Mouse (Mus musculus) CH12.LX (cell line): ENCODE measurements at regions not wholly inside any gene's neighbourhood (a gene's known extent, or its start where the extent isn't known, plus 50 kb on each side); places are given as distances from the start of the nearest gene placed in this dataset.

ENCODE experiments used
- DNase-seq: peaks from one replicate; pipeline ENCODE4 v3.0.0-alpha.2; 2013; ENCODE audit errors: extremely low read depth
- H3K27ac ChIP-seq: 2 replicates; pipeline ENCODE4 v1.5.1; 2012; ENCODE audit warnings: low read depth, mild to moderate bottlenecking, control low read depth, moderate library complexity; ENCODE audit not compliant: insufficient read depth
- H3K27me3 ChIP-seq: replicated peaks from 2 replicates; pipeline ENCODE3; 2012; ENCODE audit warnings: inconsistent platforms
- H3K36me3 ChIP-seq, 2 experiments: replicated peaks in 1 of 2; 2 replicates each; pipeline versions ENCODE3 to v1.6.1; 2012; ENCODE audit warnings: inconsistent platforms in 1 of 2, low read length in 1 of 2, mild to moderate bottlenecking in 1 of 2, mixed read lengths in 1 of 2, moderate library complexity in 1 of 2; ENCODE audit not compliant: control insufficient read depth in 1 of 2, insufficient read depth in 1 of 2
- H3K4me1 ChIP-seq, 2 experiments: 2 replicates each; pipeline ENCODE4 v1.6.1; 2012; ENCODE audit warnings: inconsistent platforms in 1 of 2, moderate library complexity in 1 of 2; ENCODE audit not compliant: insufficient read depth in 2 of 2, control insufficient read depth in 1 of 2
- H3K4me2 ChIP-seq: 2 replicates; pipeline ENCODE4 v1.6.1; 2012; ENCODE audit warnings: low read depth, mild to moderate bottlenecking, control low read depth; ENCODE audit not compliant: poor library complexity, insufficient read depth, severe bottlenecking
- H3K4me3 ChIP-seq, 3 experiments: fragments of 150-350 bp in 1 of 3; sonication (generic) in 1 of 3; replicated peaks in 1 of 3; 2 replicates each; pipeline versions ENCODE3 to v1.5.1; 2011 to 2012; ENCODE audit warnings: low read depth in 2 of 3, low read length in 2 of 3, mild to moderate bottlenecking in 2 of 3, moderate library complexity in 2 of 3, control low read depth in 1 of 3, improper control_type of control experiment in 1 of 3, inconsistent platforms in 1 of 3, mixed read lengths in 1 of 3; ENCODE audit not compliant: poor library complexity in 1 of 3
- H3K79me2 ChIP-seq: replicated peaks from 2 replicates; pipeline ENCODE4 v1.6.1; 2012; ENCODE audit warnings: mild to moderate bottlenecking, moderate library complexity; ENCODE audit not compliant: control insufficient read depth, poor library complexity, insufficient read depth, severe bottlenecking; ENCODE audit errors: extremely low read depth
- H3K9ac ChIP-seq: 2 replicates; pipeline ENCODE4 v1.6.1; 2012; ENCODE audit warnings: low read depth, mild to moderate bottlenecking, control low read depth, moderate library complexity; ENCODE audit not compliant: insufficient read depth
- H3K9me3 ChIP-seq: replicated peaks from 2 replicates; pipeline ENCODE3; 2012; ENCODE audit warnings: low read length, inconsistent platforms, mixed read lengths
- BHLHE40 ChIP-seq: IDR thresholded peaks from 2 replicates; pipeline ENCODE4 v1.6.1; 2011; ENCODE audit warnings: mild to moderate bottlenecking, low read depth, low read length, improper control_type of control experiment
- CHD2 ChIP-seq: IDR thresholded peaks from 2 replicates; pipeline ENCODE4 v1.6.1; 2011; ENCODE audit warnings: low read length, improper control_type of control experiment
- E2F4 ChIP-seq: IDR thresholded peaks from 2 replicates; pipeline ENCODE4 v1.6.1; 2011; ENCODE audit warnings: low read depth, low read length, improper control_type of control experiment; ENCODE audit not compliant: insufficient replicate concordance
- ELF1 ChIP-seq: IDR thresholded peaks from 2 replicates; pipeline ENCODE4 v1.6.1; 2014; ENCODE audit warnings: low read depth, mild to moderate bottlenecking, inconsistent platforms, low read length, improper control_type of control experiment
- EP300 ChIP-seq: IDR thresholded peaks from 2 replicates; pipeline ENCODE4 v1.6.1; 2011; ENCODE audit warnings: low read length, improper control_type of control experiment
- GABPA ChIP-seq: IDR thresholded peaks from 2 replicates; pipeline ENCODE4 v1.6.1; 2012; ENCODE audit warnings: low read depth, low read length, improper control_type of control experiment, inconsistent platforms; ENCODE audit not compliant: insufficient replicate concordance
- IRF4 ChIP-seq: IDR thresholded peaks from 2 replicates; pipeline ENCODE4 v1.6.1; 2014; ENCODE audit warnings: low read depth, mild to moderate bottlenecking, inconsistent platforms, low read length, improper control_type of control experiment
- MAX ChIP-seq: IDR thresholded peaks from 2 replicates; pipeline ENCODE4 v1.6.1; 2011; ENCODE audit warnings: low read length, improper control_type of control experiment
- MAZ ChIP-seq: IDR thresholded peaks from 2 replicates; pipeline ENCODE4 v1.6.1; 2012; ENCODE audit warnings: low read depth, mild to moderate bottlenecking, inconsistent platforms, low read length, improper control_type of control experiment, moderate library complexity
- MXI1 ChIP-seq: IDR thresholded peaks from 2 replicates; pipeline ENCODE4 v1.6.1; 2011; ENCODE audit warnings: mild to moderate bottlenecking, low read depth, low read length, improper control_type of control experiment
- NELFE ChIP-seq: IDR thresholded peaks from 2 replicates; pipeline ENCODE4 v1.6.1; 2011; ENCODE audit warnings: low read depth, low read length, improper control_type of control experiment
- PAX5 ChIP-seq: IDR thresholded peaks from 2 replicates; pipeline ENCODE4 v1.6.1; 2012; ENCODE audit warnings: low read length, inconsistent platforms, mixed read lengths
- RCOR1 ChIP-seq: conservative IDR thresholded peaks from 2 replicates; pipeline ENCODE4 v1.6.1; 2012; ENCODE audit warnings: low read depth, mild to moderate bottlenecking, inconsistent platforms, low read length, improper control_type of control experiment
- TBP ChIP-seq: conservative IDR thresholded peaks from 2 replicates; pipeline ENCODE4 v1.6.1; 2011; ENCODE audit warnings: low read depth, low read length, improper control_type of control experiment
- USF1 ChIP-seq: IDR thresholded peaks from 2 replicates; pipeline ENCODE4 v1.6.1; 2014; ENCODE audit warnings: low read depth, mild to moderate bottlenecking, inconsistent platforms, low read length, improper control_type of control experiment
- ZC3H11A ChIP-seq: IDR thresholded peaks from 2 replicates; pipeline ENCODE4 v1.6.1; 2012; ENCODE audit warnings: low read depth, mild to moderate bottlenecking, inconsistent platforms, low read length, improper control_type of control experiment
- ZKSCAN1 ChIP-seq: IDR thresholded peaks from 2 replicates; pipeline ENCODE4 v1.6.1; 2012; ENCODE audit warnings: low read depth, inconsistent platforms, low read length, improper control_type of control experiment, borderline replicate concordance
- dilution Hi-C: fragments of 300-500 bp; cut with MboI; formaldehyde crosslinking; loops from 2 replicates; pipeline ENCODE4 v1.14.3; 2020; ENCODE audit warnings: low sequenced_read_pairs; ENCODE audit not compliant: extremely low pct_unique_long_range_greater_than_20kb, extremely low pct_ligation_motif_present
- in situ Hi-C: fragments of 300-500 bp; cut with MboI; formaldehyde crosslinking; loops from 3 replicates; pipeline ENCODE4 v1.14.3; 2019; ENCODE audit warnings: low sequenced_read_pairs, low pct_ligation_motif_present, low pct_unique_long_range_greater_than_20kb, mixed read lengths

- Histone ChIP-seq H3K36me3 (no peaks in the 10 kb centered on the region), H3K9ac (no peak overlapping the region), H3K27me3 (no peaks in the 10 kb centered on the region), H3K9me3 (no peaks in the 10 kb centered on the region), H3K4me3 (no peak overlapping the region), H3K27ac (no peak overlapping the region), H3K4me2 (no peak overlapping the region), H3K4me1 (0 out of 4 replicates have a peak, but pooled peaks cover 0 to 2% of the 10 kb centered on the region in 2 experiments), H3K79me2 (no peaks in the 10 kb centered on the region)
- in situ Hi-C loops = loop anchor here (25.0 kb wide), 2 partner anchors 661 to 1061 kb away; no protein-coding TSS in a partner anchor
- no peak for DNase-seq
- TF ChIP-seq TBP = no peak
- no peak for TF ChIP-seq ZC3H11A
- TF ChIP-seq IRF4 = no peak
- no peak for TF ChIP-seq ZKSCAN1
- TF ChIP-seq MXI1 = no peak
- no peak for TF ChIP-seq MAZ
- no peak for TF ChIP-seq CHD2
- no peak for TF ChIP-seq ELF1
- no peak for TF ChIP-seq E2F4
- no peak for TF ChIP-seq EP300
- dilution Hi-C loops = no loop called here
Measured at GRCm38 (mm10) chr19:15047896-15048295, 450.0 kb upstream of the Tle4 start.

- H3K9me3 ChIP-seq = no peaks in the 10 kb centered on the region
- H3K36me3 ChIP-seq = no peaks in the 10 kb centered on the region
- no peak overlapping the region for H3K9ac ChIP-seq
- dilution Hi-C loops = no loop called here
- H3K79me2 ChIP-seq = no peaks in the 10 kb centered on the region
- H3K4me3 ChIP-seq = no peak overlapping the region
- no peaks in the 10 kb centered on the region for H3K27me3 ChIP-seq
- no peak overlapping the region for H3K27ac ChIP-seq
- TF ChIP-seq MAX = no peak
- TF ChIP-seq EP300 = no peak
- TF ChIP-seq BHLHE40 = no peak
- no peak for TF ChIP-seq PAX5
- no peak for TF ChIP-seq ZC3H11A
- TF ChIP-seq RCOR1 = no peak
- no peak for TF ChIP-seq NELFE
- TF ChIP-seq GABPA = no peak
- TF ChIP-seq USF1 = no peak
- H3K4me1 ChIP-seq = 0 out of 4 replicates have a peak, but pooled peaks cover 0 to 2% of the 10 kb centered on the region in 2 experiments
- in situ Hi-C loops = loop anchor here (25.0 kb wide), 2 partner anchors 660 to 1060 kb away; no protein-coding TSS in a partner anchor
- no peak for DNase-seq
- no peak overlapping the region for H3K4me2 ChIP-seq
Measured at GRCm38 (mm10) chr19:15047306-15047868, 449.5 kb upstream of the Tle4 start.
